Mouse (Mus musculus): ENCODE data around the gene Cyp4f18.
"Not testable (repeated sequence)": the region's sequence is repeated elsewhere in the genome, so short reads cannot be mapped to it uniquely, and the experiment has no call there.

Cyp4f18 gene

GRCm38 (mm10) chr8:71974211-71974610, 35.2 kb downstream of the Cyp4f18 start:
- no peak for DNase-seq

GRCm38 (mm10) chr8:71971945-71972344, 37.5 kb downstream of the Cyp4f18 start:
- no peak for DNase-seq

- DNase-seq, result no peak
These were observed 40.8 kb downstream of the Cyp4f18 start for GRCm38 (mm10) chr8:71968636-71969035.

- no peak for DNase-seq
These were observed 41.3 kb downstream of the Cyp4f18 start for GRCm38 (mm10) chr8:71968100-71968499.

- DNase-seq, result no peak
These were observed 42.2 kb downstream of the Cyp4f18 start for GRCm38 (mm10) chr8:71967261-71967660.

- DNase-seq, result no peak
These were observed 43.0 kb downstream of the Cyp4f18 start for GRCm38 (mm10) chr8:71966411-71966810.

GRCm38 (mm10) chr8:71965166-71965565, 44.3 kb downstream of the Cyp4f18 start:
- no peak for DNase-seq

GRCm38 (mm10) chr8:71964051-71964450, 45.4 kb downstream of the Cyp4f18 start:
- DNase-seq, result no peak

GRCm38 (mm10) chr8:71961796-71962195, 47.6 kb downstream of the Cyp4f18 start:
- DNase-seq, result no peak

GRCm38 (mm10) chr8:71960483-71960882, 48.9 kb downstream of the Cyp4f18 start:
- no peak for DNase-seq

- DNase-seq, result no peak
These were observed 54.8 kb downstream of the Cyp4f18 start for GRCm38 (mm10) chr8:71954666-71955065.

GRCm38 (mm10) chr8:71952961-71953700, 56.3 kb downstream of the Cyp4f18 start:
- not testable (repeated sequence) for DNase-seq

GRCm38 (mm10) chr8:71952489-71952888, 56.9 kb downstream of the Cyp4f18 start:
- no peak for DNase-seq

GRCm38 (mm10) chr8:71951436-71952161, 57.8 kb downstream of the Cyp4f18 start:
- DNase-seq, result peak; percentile 9

- DNase-seq, result peak; percentile 97
These were observed 58.8 kb downstream of the Cyp4f18 start, which contains the start of gene Zfp961 for GRCm38 (mm10) chr8:71950482-71951221. Gene Zfp961, plus strand, starts transcription at chr8:71951038.

GRCm38 (mm10) chr8:71948624-71949023, 60.8 kb downstream of the Cyp4f18 start:
- DNase-seq, result no peak

- no peak for DNase-seq
These were observed 67.7 kb downstream of the Cyp4f18 start for GRCm38 (mm10) chr8:71941776-71942175.

GRCm38 (mm10) chr8:71940293-71941208, 68.9 kb downstream of the Cyp4f18 start:
- no peak for DNase-seq

Measured in cerebellum, adult 11 months (tissue).